Mouse (Mus musculus): ENCODE results near the gene D8Ertd738e. TPM values are rescaled to one million over a fixed set of nuclear protein-coding genes. Genes with fewer than 3 reads are reported as not detected.

Gene D8Ertd738e
- polyA plus RNA-seq, 1 experiment = 326 TPM

- Histone ChIP-seq H3K4me1 (peaks cover 69% of the 10 kb centered on the region), H3K36me3 (replicated peaks; ENCODE audit: low read length) (peaks cover 30% of the 10 kb centered on the region), H3K27me3 (replicated peaks) (no peaks in the 10 kb centered on the region), H3K9me3 (no peaks in the 10 kb centered on the region), H3K4me3 (replicated peaks) (peak within 1 kb of the TSS; percentile 95)
- no peak for TF ChIP-seq FLI1 (IDR thresholded peaks at IDR 0.05; ENCODE audit: low read length)
- no peak for TF ChIP-seq GATA1 (IDR thresholded peaks at IDR 0.05; ENCODE audit: borderline replicate concordance, low read length)
These were observed 12.5 kb downstream of the D8Ertd738e start, which contains the start of gene Zswim4 for GRCm38 (mm10) chr8:84236998-84237473. Gene Zswim4 (minus strand): TSS chr8:84237055.

- Histone ChIP-seq H3K4me3 (replicated peaks) (peak overlapping the region; percentile 95), H3K9me3 (no peaks in the 10 kb centered on the region), H3K36me3 (replicated peaks; ENCODE audit: low read length) (peaks cover 35% of the 10 kb centered on the region), H3K27me3 (replicated peaks) (no peaks in the 10 kb centered on the region), H3K4me1 (peaks cover 71% of the 10 kb centered on the region)
- no peak for TF ChIP-seq GATA1 (IDR thresholded peaks at IDR 0.05; ENCODE audit: borderline replicate concordance, low read length)
- no peak for TF ChIP-seq FLI1 (IDR thresholded peaks at IDR 0.05; ENCODE audit: low read length)
These were observed 13.0 kb downstream of the D8Ertd738e start for GRCm38 (mm10) chr8:84236410-84236997.

- Histone ChIP-seq H3K4me1 (peaks cover 65% of the 10 kb centered on the region), H3K36me3 (replicated peaks; ENCODE audit: low read length) (peaks cover 41% of the 10 kb centered on the region), H3K9me3 (no peaks in the 10 kb centered on the region), H3K4me3 (replicated peaks) (peak overlapping the region; percentile 95), H3K27me3 (replicated peaks) (no peaks in the 10 kb centered on the region)
- no peak for TF ChIP-seq FLI1 (IDR thresholded peaks at IDR 0.05; ENCODE audit: low read length)
- TF ChIP-seq GATA1 (IDR thresholded peaks at IDR 0.05; ENCODE audit: borderline replicate concordance, low read length) = no peak
These were observed 13.6 kb downstream of the D8Ertd738e start for GRCm38 (mm10) chr8:84235746-84236409.

- Histone ChIP-seq H3K36me3 (replicated peaks; ENCODE audit: low read length) (peaks cover 68% of the 10 kb centered on the region), H3K9me3 (no peaks in the 10 kb centered on the region), H3K4me1 (peaks cover 54% of the 10 kb centered on the region), H3K27me3 (replicated peaks) (no peaks in the 10 kb centered on the region), H3K4me3 (replicated peaks) (no peak overlapping the region)
- TF ChIP-seq FLI1 (IDR thresholded peaks at IDR 0.05; ENCODE audit: low read length) (no peak), GATA1 (IDR thresholded peaks at IDR 0.05; ENCODE audit: borderline replicate concordance, low read length) (no peak)
These were observed 16.5 kb downstream of the D8Ertd738e start for GRCm38 (mm10) chr8:84233055-84233454.

- Histone ChIP-seq H3K4me3 (replicated peaks) (no peak overlapping the region), H3K9me3 (no peaks in the 10 kb centered on the region), H3K27me3 (replicated peaks) (no peaks in the 10 kb centered on the region), H3K4me1 (peaks cover 41% of the 10 kb centered on the region), H3K36me3 (replicated peaks; ENCODE audit: low read length) (peaks cover 92% of the 10 kb centered on the region)
- no peak for TF ChIP-seq GATA1 (IDR thresholded peaks at IDR 0.05; ENCODE audit: borderline replicate concordance, low read length)
- TF ChIP-seq FLI1 (IDR thresholded peaks at IDR 0.05; ENCODE audit: low read length) = no peak
These were observed 18.8 kb downstream of the D8Ertd738e start for GRCm38 (mm10) chr8:84230735-84231134.

- H3K27me3 ChIP-seq (replicated peaks) = no peaks in the 10 kb centered on the region
- TF ChIP-seq GATA1 (IDR thresholded peaks at IDR 0.05; ENCODE audit: borderline replicate concordance, low read length) (no peak), FLI1 (IDR thresholded peaks at IDR 0.05; ENCODE audit: low read length) (no peak)
- H3K36me3 ChIP-seq (replicated peaks; ENCODE audit: low read length) = peaks cover 91% of the 10 kb centered on the region
- H3K4me3 ChIP-seq (replicated peaks) = peak overlapping the region; percentile 46
- peaks cover 24% of the 10 kb centered on the region for H3K4me1 ChIP-seq
- H3K9me3 ChIP-seq = no peaks in the 10 kb centered on the region
These were observed 26.0 kb downstream of the D8Ertd738e start for GRCm38 (mm10) chr8:84223322-84224029.

GRCm38 (mm10) chr8:84222566-84223165 lies 26.9 kb downstream of the D8Ertd738e start:
- Histone ChIP-seq H3K27me3 (replicated peaks) (no peaks in the 10 kb centered on the region), H3K4me1 (peaks cover 30% of the 10 kb centered on the region), H3K9me3 (no peaks in the 10 kb centered on the region), H3K36me3 (replicated peaks; ENCODE audit: low read length) (peaks cover 91% of the 10 kb centered on the region), H3K4me3 (replicated peaks) (no peak overlapping the region)
- no peak for TF ChIP-seq GATA1 (IDR thresholded peaks at IDR 0.05; ENCODE audit: borderline replicate concordance, low read length)
- TF ChIP-seq FLI1 (IDR thresholded peaks at IDR 0.05; ENCODE audit: low read length) = no peak

- Histone ChIP-seq H3K36me3 (replicated peaks; ENCODE audit: low read length) (peaks cover 91% of the 10 kb centered on the region), H3K9me3 (no peaks in the 10 kb centered on the region), H3K4me3 (replicated peaks) (no peak overlapping the region), H3K4me1 (peaks cover 30% of the 10 kb centered on the region), H3K27me3 (replicated peaks) (no peaks in the 10 kb centered on the region)
- TF ChIP-seq GATA1 (IDR thresholded peaks at IDR 0.05; ENCODE audit: borderline replicate concordance, low read length) = no peak
- TF ChIP-seq FLI1 (IDR thresholded peaks at IDR 0.05; ENCODE audit: low read length) = no peak
These were observed 29.4 kb downstream of the D8Ertd738e start for GRCm38 (mm10) chr8:84220105-84220504.

GRCm38 (mm10) chr8:84218143-84218542 lies 31.4 kb downstream of the D8Ertd738e start:
- H3K27me3 ChIP-seq (replicated peaks) = no peaks in the 10 kb centered on the region
- peaks cover 91% of the 10 kb centered on the region for H3K36me3 ChIP-seq (replicated peaks; ENCODE audit: low read length)
- H3K4me1 ChIP-seq = peaks cover 27% of the 10 kb centered on the region
- no peaks in the 10 kb centered on the region for H3K9me3 ChIP-seq
- TF ChIP-seq FLI1 (IDR thresholded peaks at IDR 0.05; ENCODE audit: low read length) (no peak), GATA1 (IDR thresholded peaks at IDR 0.05; ENCODE audit: borderline replicate concordance, low read length) (no peak)
- no peak overlapping the region for H3K4me3 ChIP-seq (replicated peaks)

Data from megakaryocyte, embryonic 14.5 days (primary cell).